Mouse (Mus musculus) liver, adult 2 months (tissue): Measurements from ENCODE around the gene Klhl23.

Experiments
- CTCF ChIP-seq: fragments of 200-500 bp; IDR thresholded peaks from 2 replicates; pipeline ENCODE4 v1.5.1; 2011; ENCODE audit warnings: low read depth, low read length, control low read depth
- POLR2A ChIP-seq: fragments of 200-500 bp; IDR thresholded peaks from 2 replicates; pipeline ENCODE4 v1.6.1; 2011; ENCODE audit warnings: low read length, control low read depth; ENCODE audit not compliant: insufficient read depth; ENCODE audit errors: extremely low read depth

DNA sequence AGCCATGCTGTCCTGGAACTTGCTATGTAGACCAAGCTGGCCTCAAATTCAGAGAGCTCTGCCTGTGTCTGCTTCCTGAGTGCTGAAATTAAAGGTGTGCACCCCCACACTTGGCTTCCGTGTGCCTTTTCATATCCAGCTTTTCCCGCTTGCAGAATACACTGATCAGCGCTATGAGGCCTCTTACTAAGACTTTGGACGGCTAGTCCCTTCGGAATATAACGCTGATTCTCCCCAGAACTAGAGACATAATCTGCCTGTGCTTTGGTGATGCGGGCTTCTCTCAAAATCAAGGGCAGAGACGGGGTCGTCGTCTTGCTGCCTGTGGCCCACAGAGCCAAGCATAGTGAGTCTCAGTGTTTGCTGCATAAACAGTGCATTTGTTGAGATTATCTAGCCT is 4.2 kb downstream of the Klhl23 start:
- TF ChIP-seq CTCF (no peak), POLR2A (no peak)
